Mouse (Mus musculus) cerebellum, adult 9-11 months (tissue): ENCODE measurements around the gene Gm13272.
"Not testable (repeated sequence)": the region's sequence is repeated elsewhere in the genome, so short reads cannot be mapped to it uniquely, and the experiment has no call there.

Experiments used
- DNase-seq: peaks from one replicate; pipeline ENCODE4 v3.0.0; 2022

Gene Gm13272

GRCm38 (mm10) chr4:88788402-88788801 is 8.8 kb downstream of the Gm13272 start, which contains the start of gene Gm13277:
Gene Gm13277 (plus strand): TSS chr4:88788632.
- DNase-seq: peak; percentile 75

- DNase-seq: not testable (repeated sequence)
Measured at GRCm38 (mm10) chr4:88791250-88791649, 11.6 kb downstream of the Gm13272 start, which contains the start of gene Gm13278. Gene Gm13278 (plus strand): TSS chr4:88791550.

- peak; percentile 82 for DNase-seq
Measured at GRCm38 (mm10) chr4:88793936-88794675, 14.5 kb downstream of the Gm13272 start, which contains the start of gene Gm13275. Gene Gm13275 (plus strand): TSS chr4:88794487.

GRCm38 (mm10) chr4:88797097-88797496 is 17.4 kb downstream of the Gm13272 start, which contains the start of gene Gm13279:
Gene Gm13279 (plus strand): TSS chr4:88797397.
- not testable (repeated sequence) for DNase-seq

GRCm38 (mm10) chr4:88799365-88799764 is 19.7 kb downstream of the Gm13272 start, which contains the start of gene Gm13285:
Gene Gm13285 (plus strand): TSS chr4:88799665.
- not testable (repeated sequence) for DNase-seq

GRCm38 (mm10) chr4:88802954-88803353 is 23.3 kb downstream of the Gm13272 start, which contains the start of gene Gm13287:
Gene Gm13287 (plus strand): TSS chr4:88803254.
- DNase-seq: not testable (repeated sequence)

GRCm38 (mm10) chr4:88805231-88805630 is 25.6 kb downstream of the Gm13272 start, which contains the start of gene Gm13288:
Gene Gm13288 (plus strand): TSS chr4:88805531.
- DNase-seq: not testable (repeated sequence)

- peak; percentile 44 for DNase-seq
Measured at GRCm38 (mm10) chr4:88805761-88806160, 26.1 kb downstream of the Gm13272 start.

GRCm38 (mm10) chr4:88815928-88816327 is 36.3 kb downstream of the Gm13272 start, which contains the start of gene Ifna7:
Gene Ifna7 (plus strand): TSS chr4:88816228.
- no peak for DNase-seq

- DNase-seq: no peak
Measured at GRCm38 (mm10) chr4:88819659-88820058, 40.0 kb downstream of the Gm13272 start, which contains the start of gene Ifna11. Gene Ifna11 (plus strand): TSS chr4:88819959.

- DNase-seq: no peak
Measured at GRCm38 (mm10) chr4:88822995-88823394, 43.3 kb downstream of the Gm13272 start.

- DNase-seq: not testable (repeated sequence)
Measured at GRCm38 (mm10) chr4:88827116-88827515, 47.5 kb downstream of the Gm13272 start, which contains the start of gene Ifna6. Gene Ifna6 (plus strand): TSS chr4:88827416.
